Mouse (Mus musculus): Measurements from ENCODE around the gene Dad1.

Gene Dad1

GRCm38 (mm10) chr14:54253741-54254291, at the start of gene Dad1, which contains the start of gene Abhd4:
Dad1 (minus strand) TSS chr14:54254104.
Abhd4 (plus strand) TSS chr14:54254188.
- peak; percentile 98 to 99 for DNase-seq

- no peak for DNase-seq
Observed at GRCm38 (mm10) chr14:54300676-54301075, 46.8 kb upstream of the Dad1 start.

- DNase-seq: no peak
Observed at GRCm38 (mm10) chr14:54300136-54300535, 46.2 kb upstream of the Dad1 start.

GRCm38 (mm10) chr14:54284839-54285238, 30.9 kb upstream of the Dad1 start, which contains the start of gene Olfr49:
Olfr49 (minus strand) TSS chr14:54284939.
- no peak for DNase-seq

- DNase-seq: no peak
Observed at GRCm38 (mm10) chr14:54276446-54276845, 22.5 kb upstream of the Dad1 start.

GRCm38 (mm10) chr14:54272696-54273095, 18.8 kb upstream of the Dad1 start:
- no peak for DNase-seq

GRCm38 (mm10) chr14:54271976-54272606, 18.2 kb upstream of the Dad1 start:
- DNase-seq: no peak

- no peak for DNase-seq
Observed at GRCm38 (mm10) chr14:54270413-54270812, 16.5 kb upstream of the Dad1 start.

- DNase-seq: no peak
Observed at GRCm38 (mm10) chr14:54269566-54269965, 15.7 kb upstream of the Dad1 start.

- no peak for DNase-seq
Observed at GRCm38 (mm10) chr14:54267966-54268365, 14.1 kb upstream of the Dad1 start.

- no peak for DNase-seq
Observed at GRCm38 (mm10) chr14:54265951-54266350, 12.0 kb upstream of the Dad1 start.

- no peak for DNase-seq
Observed at GRCm38 (mm10) chr14:54265093-54265492, 11.2 kb upstream of the Dad1 start.

GRCm38 (mm10) chr14:54264231-54264630, 10.3 kb upstream of the Dad1 start:
- no peak for DNase-seq

- DNase-seq: no peak
Observed at GRCm38 (mm10) chr14:54263099-54263498, 9.2 kb upstream of the Dad1 start.

GRCm38 (mm10) chr14:54262622-54263021, 8.7 kb upstream of the Dad1 start:
- no peak for DNase-seq

- DNase-seq: no peak
Observed at GRCm38 (mm10) chr14:54261386-54261785, 7.5 kb upstream of the Dad1 start.

- DNase-seq: peak in 1 of 2 experiments; percentile 33
Observed at GRCm38 (mm10) chr14:54260196-54260595, 6.3 kb upstream of the Dad1 start.

- DNase-seq: no peak
Observed at GRCm38 (mm10) chr14:54259722-54260085, 5.8 kb upstream of the Dad1 start.

- peak; percentile 89 to 94 for DNase-seq
Observed at GRCm38 (mm10) chr14:54259003-54259721, 5.3 kb upstream of the Dad1 start.

- no peak for DNase-seq
Observed at GRCm38 (mm10) chr14:54258131-54258670, 4.3 kb upstream of the Dad1 start.

GRCm38 (mm10) chr14:54254670-54255202, 832 bp upstream of the Dad1 start:
- no peak for DNase-seq

GRCm38 (mm10) chr14:54250122-54250521, 3.8 kb downstream of the Dad1 start:
- no peak for DNase-seq

- no peak for DNase-seq
Observed at GRCm38 (mm10) chr14:54249326-54249725, 4.6 kb downstream of the Dad1 start.

GRCm38 (mm10) chr14:54246232-54246631, 7.7 kb downstream of the Dad1 start:
- DNase-seq: no peak
